Mouse (Mus musculus) cerebellum, adult 11-12 months (tissue): ENCODE measurements around the gene Btnl10.

Source experiments
- DNase-seq: peaks from one replicate; pipeline ENCODE4 v3.0.0; 2022

Btnl10 gene

GRCm38 (mm10) chr11:58959921-58960465 lies 42.3 kb downstream of the Btnl10 start:
- peak; percentile 94 for DNase-seq

GRCm38 (mm10) chr11:58961364-58962177 lies 43.9 kb downstream of the Btnl10 start:
- DNase-seq: peak; percentile 61

- DNase-seq: no peak
Observed at GRCm38 (mm10) chr11:58963543-58963942, 45.8 kb downstream of the Btnl10 start.

- DNase-seq: no peak
Observed at GRCm38 (mm10) chr11:58964216-58964615, 46.5 kb downstream of the Btnl10 start.

- peak; percentile 19 for DNase-seq
Observed at GRCm38 (mm10) chr11:58965001-58965760, 47.5 kb downstream of the Btnl10 start.

- no peak for DNase-seq
Observed at GRCm38 (mm10) chr11:58967346-58967745, 49.6 kb downstream of the Btnl10 start.

- DNase-seq: peak; percentile 18
Observed at GRCm38 (mm10) chr11:58968551-58968950, 50.8 kb downstream of the Btnl10 start.

GRCm38 (mm10) chr11:58969027-58969426 lies 51.3 kb downstream of the Btnl10 start:
- no peak for DNase-seq

GRCm38 (mm10) chr11:58969659-58970058 lies 52.0 kb downstream of the Btnl10 start:
- DNase-seq: no peak

GRCm38 (mm10) chr11:58970831-58971530 lies 53.3 kb downstream of the Btnl10 start:
- DNase-seq: peak; percentile 8

GRCm38 (mm10) chr11:58971796-58972195 lies 54.1 kb downstream of the Btnl10 start:
- no peak for DNase-seq

GRCm38 (mm10) chr11:58974414-58974813 lies 56.7 kb downstream of the Btnl10 start:
- no peak for DNase-seq
